Mouse (Mus musculus): ENCODE results near the gene Atg2a. TPM values are rescaled to one million over a fixed set of nuclear protein-coding genes. Genes with fewer than 3 reads are reported as not detected.
"Not testable (repeated sequence)": the region's sequence is repeated elsewhere in the genome, so short reads cannot be mapped to it uniquely, and the experiment has no call there.

Gene Atg2a
- polyA plus RNA-seq, 1 experiment from 2014 or later: 9.3 TPM

- H3K9me3 ChIP-seq: no peaks in the 10 kb centered on the region
- H3K27ac ChIP-seq: no peak overlapping the region
- H3K4me1 ChIP-seq: peaks cover 47% of the 10 kb centered on the region
- no peak overlapping the region for H3K9ac ChIP-seq
- ATAC-seq (ENCODE audit: borderline replicate concordance, extremely low read depth, low FRiP score, low TSS enrichment): no peak
- H3K4me2 ChIP-seq: no peak overlapping the region
- no peak overlapping the region for H3K4me3 ChIP-seq
- 88% methylated on average over 14 of the region's 14 CpGs for WGBS
- peaks cover 22% of the 10 kb centered on the region for H3K36me3 ChIP-seq
- H3K27me3 ChIP-seq: no peaks in the 10 kb centered on the region
Observed at GRCm38 (mm10) chr19:6289696-6290238, 48.3 kb downstream of the Atg2a start.

- WGBS: 93% methylated on average over 5 of the region's 6 CpGs
- not testable (repeated sequence) for H3K4me2 ChIP-seq, H3K9ac ChIP-seq
Observed at GRCm38 (mm10) chr19:6290720-6291116, 49.2 kb downstream of the Atg2a start.

GRCm38 (mm10) chr19:6291117-6291781 is 49.8 kb downstream of the Atg2a start:
- Histone ChIP-seq H3K4me2 (no peak overlapping the region), H3K9ac (no peak overlapping the region), H3K4me3 (no peak overlapping the region), H3K9me3 (no peaks in the 10 kb centered on the region), H3K4me1 (peaks cover 32% of the 10 kb centered on the region), H3K36me3 (peaks cover 34% of the 10 kb centered on the region), H3K27me3 (no peaks in the 10 kb centered on the region), H3K27ac (no peak overlapping the region)
- 78% methylated on average over 10 of the region's 10 CpGs for WGBS
- no peak for ATAC-seq (ENCODE audit: borderline replicate concordance, extremely low read depth, low FRiP score, low TSS enrichment)

More at GRCm38 (mm10) chr19:6290720-6291116, 49.2 kb downstream of the Atg2a start:
- H3K9me3 ChIP-seq; H3K27ac ChIP-seq; ATAC-seq (ENCODE audit: borderline replicate concordance, extremely low read depth, low FRiP score, low TSS enrichment); H3K27me3 ChIP-seq; H3K4me3 ChIP-seq: not testable (repeated sequence)
- Histone ChIP-seq H3K4me1 (peaks cover 38% of the 10 kb centered on the region), H3K36me3 (peaks cover 30% of the 10 kb centered on the region)

- Histone ChIP-seq H3K4me2 (no peak overlapping the region), H3K9me3 (no peaks in the 10 kb centered on the region), H3K27ac (no peak overlapping the region), H3K9ac (no peak overlapping the region), H3K36me3 (peaks cover 36% of the 10 kb centered on the region), H3K4me3 (no peak overlapping the region), H3K4me1 (peaks cover 22% of the 10 kb centered on the region), H3K27me3 (no peaks in the 10 kb centered on the region)
- 87% methylated on average over 5 of the region's 5 CpGs for WGBS
- no peak for ATAC-seq (ENCODE audit: borderline replicate concordance, extremely low read depth, low FRiP score, low TSS enrichment)
Observed at GRCm38 (mm10) chr19:6292262-6292661, 50.8 kb downstream of the Atg2a start.

- Histone ChIP-seq H3K36me3 (peaks cover 51% of the 10 kb centered on the region), H3K9me3 (no peaks in the 10 kb centered on the region), H3K4me2 (no peak overlapping the region), H3K27me3 (no peaks in the 10 kb centered on the region), H3K9ac (no peak overlapping the region), H3K27ac (no peak overlapping the region), H3K4me1 (0 out of 2 replicates have a peak, but pooled peaks cover 7% of the 10 kb centered on the region), H3K4me3 (no peak overlapping the region)
- no peak for ATAC-seq (ENCODE audit: borderline replicate concordance, extremely low read depth, low FRiP score, low TSS enrichment)
- 92% methylated on average over 17 of the region's 17 CpGs for WGBS
Observed at GRCm38 (mm10) chr19:6294301-6294700, 52.8 kb downstream of the Atg2a start.

- H3K4me2 ChIP-seq: no peak overlapping the region
- no peak overlapping the region for H3K27ac ChIP-seq
- H3K27me3 ChIP-seq: no peaks in the 10 kb centered on the region
- H3K36me3 ChIP-seq: peaks cover 49% of the 10 kb centered on the region
- no peak for ATAC-seq (ENCODE audit: borderline replicate concordance, extremely low read depth, low FRiP score, low TSS enrichment)
- H3K9ac ChIP-seq: no peak overlapping the region
- H3K4me3 ChIP-seq: no peak overlapping the region
- 0 out of 2 replicates have a peak, but pooled peaks cover 3% of the 10 kb centered on the region for H3K4me1 ChIP-seq
- H3K9me3 ChIP-seq: no peaks in the 10 kb centered on the region
- WGBS: 83% methylated on average over 5 of the region's 5 CpGs
Observed at GRCm38 (mm10) chr19:6296551-6297210, 55.2 kb downstream of the Atg2a start.

- Histone ChIP-seq H3K4me2 (no peak overlapping the region), H3K27ac (no peak overlapping the region), H3K9ac (no peak overlapping the region), H3K27me3 (no peaks in the 10 kb centered on the region), H3K9me3 (no peaks in the 10 kb centered on the region), H3K36me3 (peaks cover 49% of the 10 kb centered on the region), H3K4me1 (peaks cover 6% of the 10 kb centered on the region; the same call in 1 of the 2 replicates), H3K4me3 (no peak overlapping the region)
- ATAC-seq (ENCODE audit: borderline replicate concordance, extremely low read depth, low FRiP score, low TSS enrichment): no peak
- WGBS: 86% methylated on average over 9 of the region's 9 CpGs
Observed at GRCm38 (mm10) chr19:6297641-6298040, 56.2 kb downstream of the Atg2a start.

GRCm38 (mm10) chr19:6299003-6299402 is 57.5 kb downstream of the Atg2a start:
- peak overlapping the region; percentile 41 for H3K27ac ChIP-seq
- peaks cover 8% of the 10 kb centered on the region; the same call in 1 of the 2 replicates for H3K4me1 ChIP-seq
- no peak overlapping the region for H3K4me3 ChIP-seq
- H3K27me3 ChIP-seq: no peaks in the 10 kb centered on the region
- H3K4me2 ChIP-seq: no peak overlapping the region
- no peak for ATAC-seq (ENCODE audit: borderline replicate concordance, extremely low read depth, low FRiP score, low TSS enrichment)
- H3K36me3 ChIP-seq: peaks cover 41% of the 10 kb centered on the region
- 70% methylated on average over 4 of the region's 4 CpGs for WGBS
- no peak overlapping the region for H3K9ac ChIP-seq
- H3K9me3 ChIP-seq: no peaks in the 10 kb centered on the region

- H3K27ac ChIP-seq: peak overlapping the region; percentile 41
- H3K4me1 ChIP-seq: peaks cover 12% of the 10 kb centered on the region
- no peak overlapping the region for H3K9ac ChIP-seq
- no peaks in the 10 kb centered on the region for H3K9me3 ChIP-seq
- ATAC-seq (ENCODE audit: borderline replicate concordance, extremely low read depth, low FRiP score, low TSS enrichment): no peak
- peaks cover 36% of the 10 kb centered on the region for H3K36me3 ChIP-seq
- H3K4me2 ChIP-seq: no peak overlapping the region
- H3K4me3 ChIP-seq: no peak overlapping the region
- 70% methylated on average over 7 of the region's 7 CpGs for WGBS
- H3K27me3 ChIP-seq: no peaks in the 10 kb centered on the region
Observed at GRCm38 (mm10) chr19:6299450-6300267, 58.2 kb downstream of the Atg2a start.

GRCm38 (mm10) chr19:6300402-6300841 is 59.0 kb downstream of the Atg2a start:
- Histone ChIP-seq H3K4me1 (peaks cover 13% of the 10 kb centered on the region), H3K9ac (no peak overlapping the region), H3K27ac (peak overlapping the region; percentile 41), H3K4me3 (no peak overlapping the region), H3K36me3 (peaks cover 28% of the 10 kb centered on the region), H3K4me2 (no peak overlapping the region), H3K9me3 (no peaks in the 10 kb centered on the region), H3K27me3 (no peaks in the 10 kb centered on the region)
- 37% methylated on average over 7 of the region's 7 CpGs for WGBS
- peak; percentile 29; the same call in 1 of the 2 replicates for ATAC-seq (ENCODE audit: borderline replicate concordance, extremely low read depth, low FRiP score, low TSS enrichment)

GRCm38 (mm10) chr19:6302114-6302513 is 60.6 kb downstream of the Atg2a start:
- Histone ChIP-seq H3K4me1 (peaks cover 22% of the 10 kb centered on the region), H3K9me3 (no peaks in the 10 kb centered on the region), H3K36me3 (peaks cover 17% of the 10 kb centered on the region), H3K4me2 (no peak overlapping the region), H3K4me3 (no peak overlapping the region), H3K9ac (no peak overlapping the region), H3K27ac (no peak overlapping the region), H3K27me3 (no peaks in the 10 kb centered on the region)
- ATAC-seq (ENCODE audit: borderline replicate concordance, extremely low read depth, low FRiP score, low TSS enrichment): no peak
- 91% methylated on average over 5 of the region's 5 CpGs for WGBS
